Mouse (Mus musculus) heart, embryonic 10.5 days (tissue): Measurements from ENCODE around the gene Ccnk. TPM values are rescaled to one million over a fixed set of nuclear protein-coding genes. Genes with fewer than 3 reads are reported as not detected.

ENCODE experiments used
- DNase-seq: peaks from one replicate; pipeline ENCODE4 v3.0.0-alpha.2; 2017; ENCODE audit warnings: low spot score
- H3K27ac ChIP-seq: fragments of 300-500 bp; sonication (generic); 2 replicates; pipeline ENCODE4 v1.5.1; 2016; ENCODE audit warnings: mild to moderate bottlenecking
- H3K27me3 ChIP-seq: fragments of 300-500 bp; sonication (generic); 2 replicates; pipeline ENCODE4 v1.6.1; 2016; ENCODE audit warnings: mild to moderate bottlenecking; ENCODE audit not compliant: poor library complexity, insufficient read depth, severe bottlenecking
- H3K36me3 ChIP-seq: fragments of 300-500 bp; sonication (generic); 2 replicates; pipeline ENCODE4 v1.6.1; 2016; ENCODE audit warnings: mild to moderate bottlenecking, moderate library complexity
- H3K4me1 ChIP-seq: fragments of 300-500 bp; sonication (generic); 2 replicates; pipeline ENCODE4 v1.6.1; 2016; ENCODE audit warnings: mild to moderate bottlenecking
- H3K4me3 ChIP-seq: fragments of 300-500 bp; sonication (generic); 2 replicates; pipeline ENCODE4 v1.5.1; 2016; ENCODE audit warnings: mild to moderate bottlenecking, moderate library complexity
- H3K9me3 ChIP-seq: fragments of 300-500 bp; sonication (generic); 2 replicates; pipeline ENCODE4 v1.6.1; 2016; ENCODE audit warnings: mild to moderate bottlenecking, moderate library complexity
- WGBS: fragments of 180-500 bp; shearing (Covaris S2); methylation state at CpG from one replicate; pipeline ENCODE4 v1.1.7; 2016; 5-methylcytosine and 5-hydroxymethylcytosine counted together
- polyA plus RNA-seq: library from polyadenylated mRNA; unstranded; fragments of >200 nt; fragmentation: Nextera tagmentation; extraction: Ambion mirVana; gene quantifications from 2 replicates; pipeline ENCODE4 v1.2.1, GENCODE M21; 2016

Gene Ccnk
- polyA plus RNA-seq, 1 experiment from 2014 or later = 3.6 TPM

GRCm38 (mm10) chr12:108203895-108204294 is 24.5 kb downstream of the Ccnk start:
- Histone ChIP-seq H3K27ac (no peak overlapping the region), H3K27me3 (no peaks in the 10 kb centered on the region), H3K4me3 (no peak overlapping the region), H3K4me1 (peaks cover 19% of the 10 kb centered on the region), H3K9me3 (no peaks in the 10 kb centered on the region), H3K36me3 (peaks cover 81% of the 10 kb centered on the region)
- 73% methylated on average over 8 of the region's 8 CpGs for WGBS
- DNase-seq = no peak

GRCm38 (mm10) chr12:108204978-108205377 is 25.6 kb downstream of the Ccnk start:
- DNase-seq = no peak
- 84% methylated on average over 12 of the region's 12 CpGs for WGBS
- H3K9me3 ChIP-seq = no peaks in the 10 kb centered on the region
- H3K4me1 ChIP-seq = peaks cover 30% of the 10 kb centered on the region
- H3K27ac ChIP-seq = no peak overlapping the region
- no peaks in the 10 kb centered on the region for H3K27me3 ChIP-seq
- H3K36me3 ChIP-seq = peaks cover 70% of the 10 kb centered on the region
- H3K4me3 ChIP-seq = no peak overlapping the region

GRCm38 (mm10) chr12:108206641-108207040 is 27.3 kb downstream of the Ccnk start:
- H3K27ac ChIP-seq = no peak overlapping the region
- H3K4me1 ChIP-seq = peaks cover 46% of the 10 kb centered on the region
- WGBS = 11% methylated on average over 5 of the region's 5 CpGs
- no peak overlapping the region for H3K4me3 ChIP-seq
- peak; percentile 90 for DNase-seq
- H3K27me3 ChIP-seq = no peaks in the 10 kb centered on the region
- H3K9me3 ChIP-seq = no peaks in the 10 kb centered on the region
- peaks cover 53% of the 10 kb centered on the region for H3K36me3 ChIP-seq

GRCm38 (mm10) chr12:108208216-108208615 is 28.8 kb downstream of the Ccnk start:
- H3K9me3 ChIP-seq = no peaks in the 10 kb centered on the region
- DNase-seq = no peak
- no peaks in the 10 kb centered on the region for H3K27me3 ChIP-seq
- no peak overlapping the region for H3K4me3 ChIP-seq
- H3K36me3 ChIP-seq = peaks cover 38% of the 10 kb centered on the region
- WGBS = 89% methylated on average over 9 of the region's 9 CpGs
- no peak overlapping the region for H3K27ac ChIP-seq
- H3K4me1 ChIP-seq = peaks cover 62% of the 10 kb centered on the region

GRCm38 (mm10) chr12:108208726-108209438 is 29.5 kb downstream of the Ccnk start:
- no peaks in the 10 kb centered on the region for H3K9me3 ChIP-seq
- H3K27ac ChIP-seq = peak overlapping the region; percentile 67
- peak; percentile 83 for DNase-seq
- WGBS = 39% methylated on average over 13 of the region's 13 CpGs
- H3K4me3 ChIP-seq = no peak overlapping the region
- peaks cover 33% of the 10 kb centered on the region for H3K36me3 ChIP-seq
- no peaks in the 10 kb centered on the region for H3K27me3 ChIP-seq
- peaks cover 69% of the 10 kb centered on the region for H3K4me1 ChIP-seq

- no peak for DNase-seq
- H3K36me3 ChIP-seq = peaks cover 16% of the 10 kb centered on the region
- peaks cover 85% of the 10 kb centered on the region for H3K4me1 ChIP-seq
- no peaks in the 10 kb centered on the region for H3K27me3 ChIP-seq
- H3K4me3 ChIP-seq = no peak overlapping the region
- H3K27ac ChIP-seq = 0 out of 2 replicates have a peak overlapping the region, but pooled peaks have one; percentile 19
- WGBS = 88% methylated on average over 15 of the region's 15 CpGs
- no peaks in the 10 kb centered on the region for H3K9me3 ChIP-seq
These were observed 31.2 kb downstream of the Ccnk start for GRCm38 (mm10) chr12:108210623-108211022.

GRCm38 (mm10) chr12:108212071-108212470 is 32.7 kb downstream of the Ccnk start:
- WGBS = 38% methylated on average over 5 of the region's 5 CpGs
- peaks cover 90% of the 10 kb centered on the region for H3K4me1 ChIP-seq

GRCm38 (mm10) chr12:108212476-108212875 is 33.1 kb downstream of the Ccnk start:
- peaks cover 92% of the 10 kb centered on the region for H3K4me1 ChIP-seq
- H3K9me3 ChIP-seq = no peaks in the 10 kb centered on the region
- no peak for DNase-seq
- peak overlapping the region; percentile 60 for H3K27ac ChIP-seq
- 79% methylated on average over 6 of the region's 6 CpGs for WGBS
- 0 out of 2 replicates have a peak, but pooled peaks cover under 1% of the 10 kb centered on the region for H3K36me3 ChIP-seq
- H3K4me3 ChIP-seq = no peak overlapping the region
- H3K27me3 ChIP-seq = no peaks in the 10 kb centered on the region

More at GRCm38 (mm10) chr12:108212071-108212470, 32.7 kb downstream of the Ccnk start:
- Histone ChIP-seq H3K4me3 (no peak overlapping the region), H3K27me3 (no peaks in the 10 kb centered on the region), H3K9me3 (no peaks in the 10 kb centered on the region), H3K36me3 (0 out of 2 replicates have a peak, but pooled peaks cover 4% of the 10 kb centered on the region), H3K27ac (peak overlapping the region; percentile 60)
- DNase-seq = no peak

- Histone ChIP-seq H3K36me3 (no peaks in the 10 kb centered on the region), H3K27me3 (no peaks in the 10 kb centered on the region), H3K9me3 (no peaks in the 10 kb centered on the region), H3K4me1 (peaks cover 92% of the 10 kb centered on the region), H3K27ac (peak overlapping the region; percentile 60), H3K4me3 (no peak overlapping the region)
- 33% methylated on average over 18 of the region's 18 CpGs for WGBS
- no peak for DNase-seq
These were observed 34.0 kb downstream of the Ccnk start for GRCm38 (mm10) chr12:108213090-108214041.

- no peak overlapping the region for H3K4me3 ChIP-seq
- H3K4me1 ChIP-seq = peaks cover 93% of the 10 kb centered on the region
- 0 out of 2 replicates have a peak, but pooled peaks cover 3% of the 10 kb centered on the region for H3K36me3 ChIP-seq
- WGBS = 33% methylated on average over 8 of the region's 8 CpGs
- peak overlapping the region; percentile 72 for H3K27ac ChIP-seq
- H3K27me3 ChIP-seq = no peaks in the 10 kb centered on the region
- no peak for DNase-seq
- no peaks in the 10 kb centered on the region for H3K9me3 ChIP-seq
These were observed 35.7 kb downstream of the Ccnk start for GRCm38 (mm10) chr12:108215090-108215489.

- no peak for DNase-seq
- H3K27ac ChIP-seq = peak overlapping the region; percentile 44; the same call in 1 of the 2 replicates
These were observed 37.4 kb downstream of the Ccnk start for GRCm38 (mm10) chr12:108216611-108217370.

GRCm38 (mm10) chr12:108217572-108217971 is 38.2 kb downstream of the Ccnk start:
- H3K36me3 ChIP-seq = 0 out of 2 replicates have a peak, but pooled peaks cover 3% of the 10 kb centered on the region
- H3K9me3 ChIP-seq = no peaks in the 10 kb centered on the region
- DNase-seq = no peak
- H3K4me1 ChIP-seq = peaks cover 89% of the 10 kb centered on the region
- peak overlapping the region; percentile 56; the same call in 1 of the 2 replicates for H3K27ac ChIP-seq
- H3K4me3 ChIP-seq = no peak overlapping the region
- H3K27me3 ChIP-seq = no peaks in the 10 kb centered on the region
- WGBS = 56% methylated on average over 5 of the region's 5 CpGs

More at GRCm38 (mm10) chr12:108216611-108217370, 37.4 kb downstream of the Ccnk start:
- peaks cover 93% of the 10 kb centered on the region for H3K4me1 ChIP-seq
- H3K36me3 ChIP-seq = 0 out of 2 replicates have a peak, but pooled peaks cover 3% of the 10 kb centered on the region
- no peaks in the 10 kb centered on the region for H3K27me3 ChIP-seq
- H3K9me3 ChIP-seq = no peaks in the 10 kb centered on the region
- 81% methylated on average over 11 of the region's 11 CpGs for WGBS
- no peak overlapping the region for H3K4me3 ChIP-seq
